Mouse (Mus musculus) G1E (cell line): Measurements from ENCODE around the gene Maml2. TPM values are rescaled to one million over a fixed set of nuclear protein-coding genes. Genes with fewer than 3 reads are reported as not detected.

Source experiments
- ATAC-seq: 2 replicates; pipeline ENCODE4 v1.8.0; 2016; ENCODE audit warnings: mild to moderate bottlenecking; ENCODE audit not compliant: insufficient number of reproducible peaks, poor library complexity, low FRiP score, severe bottlenecking; ENCODE audit errors: extremely low read depth
- DNase-seq: peaks from one replicate; pipeline ENCODE4 v3.0.0; 2012; ENCODE audit warnings: low spot score
- H3K27me3 ChIP-seq: 2 replicates; pipeline ENCODE4 v1.6.1; 2012; ENCODE audit warnings: mild to moderate bottlenecking, low read length, inconsistent platforms; ENCODE audit not compliant: insufficient read depth
- H3K36me3 ChIP-seq: replicated peaks from 2 replicates; pipeline ENCODE3; 2012; ENCODE audit warnings: mild to moderate bottlenecking, inconsistent platforms
- H3K4me1 ChIP-seq: 2 replicates; pipeline ENCODE4 v1.6.1; 2012; ENCODE audit warnings: low read depth, low read length, inconsistent platforms, mixed read lengths; ENCODE audit not compliant: insufficient read depth
- H3K4me3 ChIP-seq: 2 replicates; pipeline ENCODE4 v1.5.1; 2012; ENCODE audit warnings: low read depth, mild to moderate bottlenecking, inconsistent platforms, low read length, moderate library complexity, mixed read lengths
- H3K9me3 ChIP-seq: replicated peaks from 2 replicates; pipeline ENCODE4 v1.6.1; 2012; ENCODE audit warnings: inconsistent platforms
- CTCF ChIP-seq: IDR thresholded peaks from 2 replicates; pipeline ENCODE4 v1.5.1; 2012; ENCODE audit warnings: low read depth, low read length, inconsistent platforms, mixed read lengths
- GATA1 ChIP-seq: IDR thresholded peaks from 2 replicates; pipeline ENCODE4 v1.6.1; 2012; ENCODE audit warnings: borderline replicate concordance, low read length, inconsistent platforms, mixed read lengths
- GATA2 ChIP-seq: IDR thresholded peaks from 2 replicates; pipeline ENCODE4 v1.6.1; 2012; ENCODE audit warnings: low read depth, low read length, inconsistent platforms, borderline replicate concordance
- POLR2AphosphoS5 ChIP-seq: IDR thresholded peaks from 2 replicates; pipeline ENCODE4 v1.6.1; 2012; ENCODE audit warnings: low read depth, low read length, inconsistent platforms; ENCODE audit not compliant: insufficient replicate concordance
- TAL1 ChIP-seq: conservative IDR thresholded peaks from 2 replicates; pipeline ENCODE4 v1.6.1; 2012; ENCODE audit warnings: low read depth, low read length, inconsistent platforms, mixed read lengths
- polyA plus RNA-seq: library from polyadenylated mRNA; stranded (reverse); fragments of >175 nt; gene quantifications from 2 replicates; pipeline ENCODE4 v1.2.3, GENCODE M21; 2012
- total RNA-seq, 2 experiments: library from RNA; stranded (forward) in 1 of 2; stranded (reverse) in 1 of 2; fragments of 200-1000 nt in 1 of 2; fragments of >200 nt in 1 of 2; fragmentation: Nextera tagmentation in 1 of 2; gene quantifications; 2 replicates each; pipeline ENCODE4 v1.2.3; 2014 to 2017

The Maml2 gene
- total and polyA plus RNA-seq, 3 experiments, result 0.25 to 5.4 (median 1.3) TPM

DNA sequence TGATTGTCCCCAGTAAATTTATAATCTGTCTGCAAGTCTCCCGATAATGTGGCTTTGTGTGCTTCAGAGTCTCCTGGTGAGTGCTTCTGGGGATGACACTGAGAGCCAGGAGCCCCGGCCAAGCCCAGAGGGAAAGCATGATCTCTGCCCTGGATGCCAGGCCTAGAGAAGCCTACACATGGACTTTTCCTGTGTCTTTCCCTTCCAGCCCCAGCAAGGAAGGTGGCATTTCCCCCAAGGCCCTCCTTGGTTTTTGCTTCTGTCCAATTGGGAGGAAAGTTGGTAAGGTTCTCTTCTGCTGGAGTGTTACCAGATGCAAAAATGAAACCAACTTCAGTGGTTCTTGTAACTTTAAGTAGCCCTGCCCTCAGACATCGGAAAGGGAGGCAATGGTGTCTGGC, 2.3 kb downstream of the Maml2 start:
- Histone ChIP-seq H3K27me3 (no peaks in the 10 kb centered on the region), H3K36me3 (peaks cover 5% of the 10 kb centered on the region), H3K4me1 (peaks cover 66% of the 10 kb centered on the region), H3K4me3 (no peak overlapping the region; the same call in 1 of the 2 replicates), H3K9me3 (no peaks in the 10 kb centered on the region)
- ATAC-seq (no peak), DNase-seq (no peak)
- TF ChIP-seq POLR2AphosphoS5, result no peak
- no peak for TF ChIP-seq GATA1
- no peak for TF ChIP-seq CTCF
- TF ChIP-seq GATA2, result no peak
- TF ChIP-seq TAL1, result no peak

DNA sequence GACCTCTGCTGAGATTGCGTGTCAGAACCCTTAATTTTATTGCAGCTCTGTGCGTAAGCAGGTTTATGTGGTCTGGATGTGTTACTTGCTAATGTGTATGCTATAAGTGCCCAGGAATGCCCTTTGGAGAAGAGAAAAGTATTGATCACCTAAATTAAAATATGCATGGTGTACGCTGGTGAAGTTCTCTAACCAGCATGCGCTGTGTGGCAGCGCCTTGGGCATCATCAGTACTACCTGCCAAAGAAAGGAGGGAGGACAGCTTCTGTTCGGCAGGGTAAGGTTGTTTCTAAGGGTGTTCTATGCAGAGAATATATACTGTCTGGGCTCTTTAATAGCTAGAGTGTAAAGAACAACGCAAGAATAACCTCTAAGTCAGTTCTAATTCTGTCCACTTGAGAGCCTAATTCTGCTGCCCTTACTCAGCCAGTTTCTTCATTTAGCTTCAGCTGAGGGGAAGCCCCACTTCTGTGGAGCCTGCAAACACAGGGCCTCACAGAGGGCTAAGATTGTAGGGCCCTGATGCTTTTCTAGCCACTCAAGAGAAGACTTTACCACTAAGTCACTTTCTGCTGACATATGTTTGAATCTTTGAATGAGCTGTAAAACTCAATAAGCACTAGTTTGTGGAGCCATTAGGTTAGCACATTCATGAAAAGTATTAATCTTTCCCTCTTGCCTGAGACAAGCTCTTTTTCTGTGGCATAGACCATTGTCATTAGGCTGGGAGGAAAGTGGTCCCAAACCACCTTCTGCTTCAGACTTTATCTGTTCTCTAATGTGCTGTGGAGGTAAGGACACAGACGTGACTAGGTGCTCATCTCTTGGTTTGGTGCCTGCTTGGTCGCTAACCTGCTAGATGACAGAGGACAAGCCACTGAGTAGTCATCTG, 3.4 kb downstream of the Maml2 start:
- Histone ChIP-seq H3K4me1 (peaks cover 64% of the 10 kb centered on the region), H3K4me3 (no peak overlapping the region), H3K27me3 (no peaks in the 10 kb centered on the region), H3K36me3 (peaks cover 5% of the 10 kb centered on the region), H3K9me3 (no peaks in the 10 kb centered on the region)
- no peak for TF ChIP-seq GATA1
- no peak for DNase-seq
- ATAC-seq, result no peak

DNA sequence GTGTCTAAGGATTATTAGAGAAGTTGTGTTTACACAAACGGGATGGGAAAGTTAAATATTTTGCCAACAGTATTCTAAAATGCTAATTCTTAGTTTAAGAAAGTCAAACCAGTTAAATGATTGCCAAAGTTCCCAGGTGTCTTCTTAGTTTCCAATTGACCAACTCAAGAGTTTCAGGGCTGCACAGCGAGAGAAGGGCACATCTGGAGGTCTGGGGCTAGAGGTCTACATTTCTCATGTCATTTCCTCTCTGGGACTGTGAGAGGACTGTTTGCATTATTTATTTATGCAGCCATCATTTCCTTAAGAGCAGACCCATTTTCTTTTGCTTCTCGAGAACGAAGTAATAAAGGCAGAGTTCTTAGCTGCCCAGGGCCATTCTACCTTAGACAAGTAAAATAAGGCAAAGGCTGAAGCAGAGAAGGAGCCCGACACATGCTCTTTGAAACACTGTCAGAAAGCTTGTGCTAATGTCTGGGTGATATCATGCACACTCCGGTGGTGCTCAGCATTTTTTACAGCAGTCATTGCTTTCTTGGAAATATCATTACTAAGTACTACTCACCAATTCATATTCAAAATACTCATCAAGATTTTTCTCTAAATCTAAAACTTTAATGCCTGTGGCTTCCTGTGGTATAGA, 4.5 kb downstream of the Maml2 start:
- TF ChIP-seq GATA2 (no peak), POLR2AphosphoS5 (no peak), TAL1 (no peak), CTCF (no peak), GATA1 (no peak)
- Histone ChIP-seq H3K9me3 (no peaks in the 10 kb centered on the region), H3K36me3 (peaks cover 5% of the 10 kb centered on the region), H3K4me3 (no peak overlapping the region), H3K4me1 (peaks cover 57% of the 10 kb centered on the region), H3K27me3 (no peaks in the 10 kb centered on the region)
- no peak for DNase-seq
- ATAC-seq, result no peak

DNA sequence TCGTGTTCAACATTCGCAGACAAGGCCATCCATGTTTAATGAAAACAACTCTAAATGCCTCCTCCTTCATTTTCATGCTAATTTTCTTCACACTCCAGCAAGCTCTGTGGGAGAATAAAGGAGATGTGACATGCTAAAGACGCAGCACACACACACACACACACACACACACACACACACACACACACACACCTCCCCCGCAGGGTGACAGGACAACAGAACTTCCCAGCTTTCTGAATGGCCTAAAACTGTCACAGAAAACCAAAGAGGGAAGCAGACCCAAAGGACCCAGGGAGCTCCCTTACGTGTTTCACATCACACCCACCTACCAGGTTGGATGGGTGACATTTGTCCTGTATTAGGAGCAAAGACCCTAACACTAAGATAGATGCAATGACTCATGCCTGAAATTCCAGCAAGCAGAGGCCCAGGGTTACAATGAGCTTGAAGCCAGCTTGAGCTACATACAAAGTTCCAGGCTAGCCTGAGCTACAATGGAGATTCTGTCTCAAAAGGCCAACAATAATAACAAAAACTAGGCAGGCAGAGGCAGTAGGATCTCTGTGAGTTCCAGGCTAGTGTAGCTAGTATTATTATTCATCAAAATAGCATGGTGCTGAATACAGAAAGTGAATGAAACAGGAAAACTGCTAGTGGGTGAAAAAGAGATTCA, 5.5 kb downstream of the Maml2 start:
- peaks cover 48% of the 10 kb centered on the region for H3K4me1 ChIP-seq
- DNase-seq, result no peak
- no peak for ATAC-seq
- TF ChIP-seq GATA2 (no peak), TAL1 (no peak), CTCF (no peak), GATA1 (no peak), POLR2AphosphoS5 (no peak)
- H3K36me3 ChIP-seq, result peaks cover 5% of the 10 kb centered on the region
- H3K4me3 ChIP-seq, result no peak overlapping the region
- no peaks in the 10 kb centered on the region for H3K9me3 ChIP-seq
- H3K27me3 ChIP-seq, result no peaks in the 10 kb centered on the region

DNA sequence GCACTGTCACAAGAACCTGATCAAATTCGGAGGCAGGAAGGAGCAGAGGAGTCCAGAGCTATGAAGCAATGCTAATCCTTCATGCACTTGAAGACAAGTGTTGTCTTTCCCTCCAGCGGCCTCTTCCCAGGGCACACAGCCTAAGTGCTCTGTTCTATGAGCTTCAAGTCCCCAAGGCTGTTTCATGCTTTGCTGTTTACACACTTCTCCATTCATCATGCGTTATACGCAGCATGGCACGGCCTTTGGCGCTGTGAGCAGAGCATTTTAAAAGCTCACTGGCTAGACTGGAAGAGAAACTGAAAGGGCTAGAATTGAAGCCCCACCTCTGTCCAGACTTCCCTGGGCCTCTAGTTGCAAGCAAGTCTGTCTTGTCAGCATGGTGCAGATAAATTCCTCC, 6.2 kb downstream of the Maml2 start:
- H3K27me3 ChIP-seq, result no peaks in the 10 kb centered on the region
- ATAC-seq (no peak), DNase-seq (no peak)
- peaks cover 41% of the 10 kb centered on the region for H3K4me1 ChIP-seq
- TF ChIP-seq CTCF (no peak), POLR2AphosphoS5 (no peak), TAL1 (no peak), GATA1 (no peak), GATA2 (no peak)
- H3K9me3 ChIP-seq, result no peaks in the 10 kb centered on the region
- no peak overlapping the region for H3K4me3 ChIP-seq
- H3K36me3 ChIP-seq, result peaks cover 5% of the 10 kb centered on the region

DNA sequence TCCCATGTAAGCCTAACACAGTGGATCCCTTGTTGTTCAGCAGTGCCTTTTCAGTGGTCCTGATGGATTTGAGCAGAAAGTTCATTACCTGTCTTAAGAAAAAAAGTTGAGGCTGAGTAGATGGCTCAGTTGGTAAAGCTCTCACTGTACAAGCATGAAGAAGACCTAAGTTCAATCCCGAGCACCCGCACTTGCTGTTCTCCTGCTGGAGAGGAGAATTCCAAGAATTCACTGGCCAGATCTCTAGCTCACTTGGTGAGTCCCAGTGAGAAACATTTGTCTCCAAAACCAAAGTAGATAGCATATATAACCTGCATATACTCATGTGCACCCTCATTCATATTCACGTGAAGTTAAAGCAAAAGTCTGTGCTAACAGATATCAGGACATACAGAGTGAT, 8.7 kb downstream of the Maml2 start:
- TF ChIP-seq GATA2, result no peak
- TF ChIP-seq POLR2AphosphoS5, result no peak
- TF ChIP-seq GATA1, result no peak
- no peak for TF ChIP-seq CTCF
- TF ChIP-seq TAL1, result no peak
- Histone ChIP-seq H3K4me1 (peaks cover 26% of the 10 kb centered on the region), H3K27me3 (no peaks in the 10 kb centered on the region), H3K4me3 (no peak overlapping the region), H3K9me3 (no peaks in the 10 kb centered on the region), H3K36me3 (no peaks in the 10 kb centered on the region)
- ATAC-seq (no peak), DNase-seq (no peak)
